Mouse (Mus musculus) embryonic facial prominence, embryonic 10.5 days (tissue): Measurements from ENCODE around the gene Upp2. TPM values are rescaled to one million over a fixed set of nuclear protein-coding genes. Genes with fewer than 3 reads are reported as not detected.

Source experiments
- DNase-seq: peaks from one replicate; pipeline ENCODE4 v3.0.0-alpha.2; 2017; ENCODE audit warnings: low spot score
- H3K27ac ChIP-seq: fragments of 300-500 bp; sonication (generic); replicated peaks from 2 replicates; pipeline ENCODE4 v1.5.1; 2016; ENCODE audit warnings: mild to moderate bottlenecking
- H3K27me3 ChIP-seq: fragments of 300-500 bp; sonication (generic); replicated peaks from 2 replicates; pipeline ENCODE4 v1.6.1; 2016; ENCODE audit warnings: low read depth, mild to moderate bottlenecking; ENCODE audit not compliant: poor library complexity, severe bottlenecking
- H3K36me3 ChIP-seq: fragments of 300-500 bp; sonication (generic); replicated peaks from 2 replicates; pipeline ENCODE4 v1.6.1; 2016; ENCODE audit warnings: mild to moderate bottlenecking, moderate library complexity
- H3K4me1 ChIP-seq: fragments of 300-500 bp; sonication (generic); 2 replicates; pipeline ENCODE4 v1.6.1; 2016
- H3K4me3 ChIP-seq: fragments of 300-500 bp; sonication (generic); 2 replicates; pipeline ENCODE4 v1.5.1; 2016; ENCODE audit warnings: mild to moderate bottlenecking, moderate library complexity
- H3K9me3 ChIP-seq: fragments of 300-500 bp; sonication (generic); 2 replicates; pipeline ENCODE4 v1.6.1; 2016; ENCODE audit warnings: mild to moderate bottlenecking
- WGBS: fragments of 180-500 bp; shearing (Covaris S2); methylation state at CpG from one replicate; pipeline ENCODE4 v1.1.7; 2016; 5-methylcytosine and 5-hydroxymethylcytosine counted together
- polyA plus RNA-seq: library from polyadenylated mRNA; unstranded; fragments of >200 nt; fragmentation: Nextera tagmentation; extraction: Ambion mirVana; gene quantifications from 2 replicates; pipeline ENCODE4 v1.2.1, GENCODE M21; 2016

The Upp2 gene
- polyA plus RNA-seq, 1 experiment from 2014 or later = 6.3 TPM

- no peak for DNase-seq
- Histone ChIP-seq H3K4me1 (peaks cover 11% of the 10 kb centered on the region; the same call in 1 of the 2 replicates), H3K9me3 (no peaks in the 10 kb centered on the region), H3K27me3 (peaks cover 40% of the 10 kb centered on the region), H3K27ac (no peak overlapping the region), H3K4me3 (no peak overlapping the region), H3K36me3 (no peaks in the 10 kb centered on the region)
- 75% methylated on average over 3 of the region's 3 CpGs for WGBS
These were observed 61.9 kb downstream of the Upp2 start for GRCm38 (mm10) chr2:58628993-58629392.

GRCm38 (mm10) chr2:58629440-58629839 lies 62.3 kb downstream of the Upp2 start:
- Histone ChIP-seq H3K9me3 (no peaks in the 10 kb centered on the region), H3K4me1 (peaks cover 11% of the 10 kb centered on the region; the same call in 1 of the 2 replicates), H3K27ac (no peak overlapping the region), H3K27me3 (peaks cover 40% of the 10 kb centered on the region), H3K36me3 (no peaks in the 10 kb centered on the region), H3K4me3 (no peak overlapping the region)
- WGBS = 56% methylated on average over 7 of the region's 7 CpGs
- DNase-seq = no peak

DNA sequence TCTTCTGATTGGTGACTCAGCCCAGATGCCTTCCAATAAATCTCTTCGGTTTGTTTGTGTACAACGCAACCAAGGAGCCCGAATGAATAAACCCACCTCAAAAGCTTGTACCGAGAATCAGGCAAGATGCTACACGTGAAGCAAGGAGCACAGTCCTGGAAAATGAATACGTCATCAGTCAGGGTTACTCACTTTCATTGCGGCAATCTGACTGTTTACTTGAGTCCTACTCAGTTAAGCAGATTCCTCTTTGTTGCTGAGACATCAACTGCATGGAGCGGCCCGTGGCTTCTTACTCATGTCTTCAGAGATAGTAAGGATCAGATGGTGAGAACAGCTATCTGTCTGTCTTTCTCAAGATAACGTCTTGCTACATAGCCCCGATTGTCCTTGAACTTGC lies 66.7 kb downstream of the Upp2 start:
- no peaks in the 10 kb centered on the region for H3K9me3 ChIP-seq
- DNase-seq = no peak
- no peak overlapping the region for H3K27ac ChIP-seq
- no peak overlapping the region for H3K4me3 ChIP-seq
- H3K27me3 ChIP-seq = 0 out of 2 replicates have a peak, but pooled peaks cover 6% of the 10 kb centered on the region
- WGBS = 92% methylated on average over 11 of the region's 11 CpGs
- no peaks in the 10 kb centered on the region for H3K36me3 ChIP-seq
- H3K4me1 ChIP-seq = no peaks in the 10 kb centered on the region

- WGBS = 88% methylated on average over 19 of the region's 19 CpGs
- Histone ChIP-seq H3K27me3 (no peaks in the 10 kb centered on the region), H3K4me3 (no peak overlapping the region), H3K4me1 (no peaks in the 10 kb centered on the region), H3K9me3 (no peaks in the 10 kb centered on the region), H3K27ac (no peak overlapping the region), H3K36me3 (no peaks in the 10 kb centered on the region)
- DNase-seq = no peak
These were observed 74.9 kb downstream of the Upp2 start for GRCm38 (mm10) chr2:58641761-58642555.

DNA sequence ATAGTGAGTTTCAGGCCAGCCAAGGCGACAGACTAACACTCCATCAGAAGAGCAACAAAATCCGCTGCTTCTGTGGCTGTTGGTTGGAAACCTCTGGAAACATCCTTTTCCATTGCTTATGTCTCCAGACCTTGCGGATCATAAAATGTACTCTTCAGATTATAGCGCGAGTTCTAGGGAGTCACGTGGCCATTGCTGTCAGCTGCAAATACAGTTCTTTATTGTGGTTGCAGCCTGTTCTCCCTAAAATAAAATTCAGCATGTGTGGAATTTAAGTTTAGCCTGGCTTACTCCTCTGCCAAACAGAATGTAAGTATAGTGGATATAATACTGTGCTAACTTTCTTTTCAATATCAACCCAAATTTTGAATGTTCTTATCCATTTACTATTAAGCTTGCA lies 78.6 kb downstream of the Upp2 start:
- H3K9me3 ChIP-seq = no peaks in the 10 kb centered on the region
- WGBS = 93% methylated on average over 6 of the region's 6 CpGs
- H3K36me3 ChIP-seq = no peaks in the 10 kb centered on the region
- DNase-seq = no peak
- no peak overlapping the region for H3K4me3 ChIP-seq
- H3K4me1 ChIP-seq = no peaks in the 10 kb centered on the region
- no peaks in the 10 kb centered on the region for H3K27me3 ChIP-seq
- no peak overlapping the region for H3K27ac ChIP-seq

GRCm38 (mm10) chr2:58655169-58655568 lies 88.1 kb downstream of the Upp2 start:
- 80% methylated on average over 6 of the region's 6 CpGs for WGBS
- H3K4me1 ChIP-seq = peaks cover 3% of the 10 kb centered on the region; the same call in 1 of the 2 replicates
- DNase-seq = peak; percentile 24
- no peaks in the 10 kb centered on the region for H3K27me3 ChIP-seq
- no peak overlapping the region for H3K4me3 ChIP-seq
- no peaks in the 10 kb centered on the region for H3K9me3 ChIP-seq
- H3K36me3 ChIP-seq = no peaks in the 10 kb centered on the region
- no peak overlapping the region for H3K27ac ChIP-seq

DNA sequence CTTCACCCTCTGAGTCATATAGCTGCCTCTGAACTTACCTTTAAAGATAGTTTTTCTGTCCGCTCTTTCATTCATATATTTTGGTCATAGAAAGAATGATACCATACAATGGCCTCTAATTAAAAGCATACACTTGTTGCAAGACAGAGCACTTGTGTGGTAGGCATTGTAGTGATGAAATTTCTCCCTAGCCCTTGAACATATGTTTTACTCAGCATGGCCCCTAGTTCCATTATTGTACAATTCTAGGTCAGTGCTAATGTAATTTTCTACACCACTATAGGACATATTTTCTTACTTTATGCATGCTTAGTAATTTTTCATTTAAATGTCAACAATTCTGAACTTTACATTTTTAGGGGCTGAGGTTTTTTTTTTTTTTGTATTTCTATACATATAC lies 89.9 kb downstream of the Upp2 start:
- Histone ChIP-seq H3K9me3 (no peaks in the 10 kb centered on the region), H3K4me3 (no peak overlapping the region), H3K27me3 (no peaks in the 10 kb centered on the region), H3K27ac (no peak overlapping the region), H3K36me3 (no peaks in the 10 kb centered on the region), H3K4me1 (peaks cover 10% of the 10 kb centered on the region; the same call in 1 of the 2 replicates)
- 89% methylated on average over 1 of the region's 1 CpGs for WGBS
- no peak for DNase-seq

GRCm38 (mm10) chr2:58657855-58658254 lies 90.8 kb downstream of the Upp2 start:
- H3K4me1 ChIP-seq = peaks cover 10% of the 10 kb centered on the region; the same call in 1 of the 2 replicates
- WGBS = 93% methylated on average over 10 of the region's 10 CpGs
- no peak overlapping the region for H3K27ac ChIP-seq
- DNase-seq = no peak
- H3K9me3 ChIP-seq = no peaks in the 10 kb centered on the region
- H3K36me3 ChIP-seq = no peaks in the 10 kb centered on the region
- H3K4me3 ChIP-seq = no peak overlapping the region
- no peaks in the 10 kb centered on the region for H3K27me3 ChIP-seq

DNA sequence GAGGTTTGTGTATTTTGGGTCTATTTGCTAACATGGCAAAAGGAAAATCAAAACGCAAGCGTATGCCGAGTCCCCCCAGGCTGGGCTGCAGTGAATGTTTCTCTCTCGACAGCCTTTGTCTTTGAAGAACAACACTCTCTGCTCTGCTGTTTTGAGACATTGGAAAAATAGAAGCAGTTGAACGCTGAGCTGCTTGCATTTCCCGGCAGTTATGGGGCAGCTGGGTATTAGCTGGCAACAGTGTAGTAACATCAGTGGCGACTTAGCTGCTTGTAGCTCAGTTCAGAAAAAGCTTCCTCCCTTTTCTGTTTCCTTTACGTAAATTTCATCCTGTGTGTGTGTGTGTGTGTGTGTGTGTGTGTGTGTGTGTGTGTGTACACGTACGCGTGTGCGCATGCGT lies 93.5 kb downstream of the Upp2 start:
- H3K4me1 ChIP-seq = peaks cover 10% of the 10 kb centered on the region; the same call in 1 of the 2 replicates
- no peaks in the 10 kb centered on the region for H3K9me3 ChIP-seq
- WGBS = 61% methylated on average over 13 of the region's 13 CpGs
- no peak for DNase-seq
- H3K4me3 ChIP-seq = no peak overlapping the region
- H3K27me3 ChIP-seq = no peaks in the 10 kb centered on the region
- no peaks in the 10 kb centered on the region for H3K36me3 ChIP-seq
- no peak overlapping the region; the same call in 1 of the 2 replicates for H3K27ac ChIP-seq

DNA sequence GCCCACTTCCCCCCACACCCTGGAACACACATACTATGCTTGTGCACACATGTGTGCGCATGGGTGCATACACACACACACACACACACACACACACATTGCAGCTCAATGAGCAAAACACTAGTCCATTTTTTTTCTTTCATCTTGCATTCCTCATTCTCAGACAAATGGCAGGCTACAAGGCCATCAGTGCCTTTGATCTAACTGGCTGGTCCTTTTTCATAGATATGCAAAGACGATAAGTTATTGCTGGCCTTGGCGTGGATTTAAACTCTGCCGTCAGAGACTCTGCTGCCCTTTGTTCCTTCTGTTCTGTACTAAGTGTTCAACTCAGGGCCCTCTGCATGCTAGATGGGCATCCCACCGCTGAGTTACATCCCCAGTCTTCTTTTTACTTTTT lies 94.0 kb downstream of the Upp2 start:
- no peak overlapping the region for H3K27ac ChIP-seq
- H3K36me3 ChIP-seq = no peaks in the 10 kb centered on the region
- H3K9me3 ChIP-seq = no peaks in the 10 kb centered on the region
- H3K4me1 ChIP-seq = peaks cover 10% of the 10 kb centered on the region; the same call in 1 of the 2 replicates
- no peak for DNase-seq
- 87% methylated on average over 5 of the region's 5 CpGs for WGBS
- no peaks in the 10 kb centered on the region for H3K27me3 ChIP-seq
- no peak overlapping the region for H3K4me3 ChIP-seq

DNA sequence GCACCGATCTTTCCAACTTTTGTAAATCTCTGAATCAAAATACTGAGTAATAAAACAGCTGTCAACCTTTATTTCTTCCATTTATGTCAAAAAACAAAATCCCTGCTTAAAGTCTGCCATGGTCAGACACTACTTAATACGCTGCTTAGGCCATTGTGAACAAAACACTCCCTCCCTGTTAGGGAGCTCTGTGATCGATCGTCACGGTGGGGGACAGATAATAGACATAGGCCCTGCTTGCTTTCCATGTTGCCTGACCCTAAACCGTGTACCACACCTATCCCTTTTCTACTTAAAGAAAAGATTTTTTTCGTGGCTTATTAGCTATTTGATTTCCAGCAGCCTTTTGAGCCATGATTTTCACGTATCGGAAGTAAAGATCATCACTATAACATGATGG lies 95.6 kb downstream of the Upp2 start:
- H3K36me3 ChIP-seq = no peaks in the 10 kb centered on the region
- no peaks in the 10 kb centered on the region for H3K9me3 ChIP-seq
- WGBS = 85% methylated on average over 9 of the region's 9 CpGs
- peaks cover 10% of the 10 kb centered on the region; the same call in 1 of the 2 replicates for H3K4me1 ChIP-seq
- H3K4me3 ChIP-seq = no peak overlapping the region
- no peaks in the 10 kb centered on the region for H3K27me3 ChIP-seq
- no peak overlapping the region for H3K27ac ChIP-seq
- DNase-seq = no peak

DNA sequence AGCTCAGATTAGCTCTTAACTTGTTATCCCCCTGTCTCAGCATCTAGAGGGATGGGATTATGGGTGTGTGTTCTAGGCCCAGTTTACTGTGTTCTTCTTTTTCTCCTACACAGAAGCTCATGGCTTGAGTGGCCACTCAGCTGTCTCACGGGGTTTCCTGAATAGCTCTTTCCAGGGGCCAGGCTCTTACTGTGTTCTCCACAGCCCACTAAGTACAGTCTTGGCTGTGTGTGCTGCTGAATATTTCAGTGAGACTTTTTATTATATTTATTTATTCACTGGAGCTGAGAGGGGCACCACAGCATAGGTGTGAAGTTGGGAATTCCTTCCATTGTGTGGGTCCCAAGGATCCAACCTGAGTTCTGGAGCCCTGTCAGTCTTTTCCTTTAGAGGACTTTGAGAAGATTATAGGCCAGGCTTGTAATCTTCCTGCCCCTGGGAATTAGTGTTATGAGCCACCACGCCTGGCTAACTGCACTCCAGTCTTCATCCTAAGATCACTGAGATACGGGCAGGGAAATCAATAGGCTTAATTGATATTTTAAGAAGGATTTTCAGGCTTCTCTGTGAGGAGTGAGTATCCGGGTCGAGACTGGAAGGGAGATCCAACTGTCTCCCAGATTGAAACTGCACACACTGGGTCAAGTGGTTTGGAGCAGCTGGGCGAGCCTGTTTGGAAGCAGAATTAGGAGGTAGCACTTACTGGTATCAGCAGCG lies 96.5 kb downstream of the Upp2 start:
- H3K36me3 ChIP-seq = no peaks in the 10 kb centered on the region
- no peak overlapping the region for H3K4me3 ChIP-seq
- DNase-seq = no peak
- peaks cover 10% of the 10 kb centered on the region; the same call in 1 of the 2 replicates for H3K4me1 ChIP-seq
- 81% methylated on average over 7 of the region's 7 CpGs for WGBS
- H3K27me3 ChIP-seq = no peaks in the 10 kb centered on the region
- H3K9me3 ChIP-seq = no peaks in the 10 kb centered on the region
- no peak overlapping the region for H3K27ac ChIP-seq
